Mouse (Mus musculus) myocyte (in vitro differentiated cells): ENCODE results near the gene Elmod2. TPM values are rescaled to one million over a fixed set of nuclear protein-coding genes. Genes with fewer than 3 reads are reported as not detected.

Experiments
- H3K27me3 ChIP-seq: one replicate; pipeline ENCODE4 v1.6.1; 2011; ENCODE audit not compliant: control insufficient read depth, insufficient read depth, insufficient read length
- H3K36me3 ChIP-seq: one replicate; pipeline ENCODE4 v1.6.1; 2011; ENCODE audit not compliant: control insufficient read depth, insufficient read depth
- H3K4me2 ChIP-seq: one replicate; pipeline ENCODE4 v1.6.1; 2011; ENCODE audit warnings: low read depth, control low read depth
- H3K4me3 ChIP-seq: one replicate; pipeline ENCODE4 v1.5.1; 2011; ENCODE audit warnings: mild to moderate bottlenecking, control low read depth, moderate library complexity
- H3K79me2 ChIP-seq: one replicate; pipeline ENCODE4 v1.6.1; 2011; ENCODE audit not compliant: control insufficient read depth, insufficient read depth
- H3ac ChIP-seq: one replicate; pipeline ENCODE4 v1.6.1; 2011; ENCODE audit not compliant: control insufficient read depth, insufficient read length
- CEBPB ChIP-seq: IDR thresholded peaks from 2 replicates; pipeline ENCODE4 v1.6.1; 2011; ENCODE audit warnings: mild to moderate bottlenecking, moderate library complexity; ENCODE audit not compliant: poor library complexity, insufficient read depth, severe bottlenecking
- E2F4 ChIP-seq: IDR thresholded peaks from one replicate; pipeline ENCODE4 v1.6.1; 2011; ENCODE audit warnings: mild to moderate bottlenecking, control low read depth, moderate library complexity; ENCODE audit not compliant: insufficient read depth
- MAX ChIP-seq: IDR thresholded peaks from one replicate; pipeline ENCODE4 v1.6.1; 2011; ENCODE audit warnings: low read depth, mild to moderate bottlenecking, control low read depth
- MYOD1 ChIP-seq, 3 experiments: IDR thresholded peaks; one replicate each; pipeline ENCODE4 v1.6.1; 2011; ENCODE audit warnings: control low read depth in 2 of 3, low read depth in 2 of 3, mild to moderate bottlenecking in 2 of 3, moderate library complexity in 1 of 3; ENCODE audit not compliant: insufficient read length in 2 of 3, control insufficient read depth in 1 of 3
- MYOG ChIP-seq, 3 experiments: IDR thresholded peaks; one replicate each; pipeline ENCODE4 v1.6.1; 2011; ENCODE audit warnings: control low read depth in 2 of 3, low read depth in 2 of 3, mild to moderate bottlenecking in 2 of 3; ENCODE audit not compliant: insufficient read length in 2 of 3, control insufficient read depth in 1 of 3, insufficient read depth in 1 of 3
- POLR2A ChIP-seq: IDR thresholded peaks from one replicate; pipeline ENCODE4 v1.6.1; 2011; ENCODE audit warnings: low read depth, mild to moderate bottlenecking, control low read depth, moderate library complexity; ENCODE audit not compliant: insufficient read length
- POLR2AphosphoS2 ChIP-seq: IDR thresholded peaks from one replicate; pipeline ENCODE4 v1.6.1; 2011; ENCODE audit warnings: low read depth, control low read depth; ENCODE audit not compliant: insufficient read length
- REST ChIP-seq: IDR thresholded peaks from one replicate; pipeline ENCODE4 v1.6.1; 2011; ENCODE audit warnings: mild to moderate bottlenecking, control low read depth, moderate library complexity; ENCODE audit not compliant: insufficient read depth, insufficient read length
- SRF ChIP-seq: IDR thresholded peaks from one replicate; pipeline ENCODE4 v1.6.1; 2011; ENCODE audit warnings: low read depth; ENCODE audit not compliant: control insufficient read depth, insufficient read length
- TCF12 ChIP-seq: IDR thresholded peaks from one replicate; pipeline ENCODE4 v1.6.1; 2011; ENCODE audit warnings: mild to moderate bottlenecking, control low read depth; ENCODE audit not compliant: poor library complexity, insufficient read depth, severe bottlenecking
- TCF3 ChIP-seq: IDR thresholded peaks from one replicate; pipeline ENCODE4 v1.6.1; 2011; ENCODE audit warnings: low read depth, control low read depth; ENCODE audit not compliant: insufficient read length
- USF1 ChIP-seq: IDR thresholded peaks from one replicate; pipeline ENCODE4 v1.6.1; 2011; ENCODE audit warnings: low read depth, mild to moderate bottlenecking, control low read depth, moderate library complexity
- polyA plus RNA-seq: library from polyadenylated mRNA; unstranded; fragments of >200 nt; fragmentation: generic; extraction: Trizol; gene quantifications from one replicate; pipeline ENCODE4 v1.2.1, GENCODE M21; 2012; ENCODE audit warnings: missing spikeins

Elmod2 gene
- polyA plus RNA-seq, 1 experiment = 4.0 TPM

DNA sequence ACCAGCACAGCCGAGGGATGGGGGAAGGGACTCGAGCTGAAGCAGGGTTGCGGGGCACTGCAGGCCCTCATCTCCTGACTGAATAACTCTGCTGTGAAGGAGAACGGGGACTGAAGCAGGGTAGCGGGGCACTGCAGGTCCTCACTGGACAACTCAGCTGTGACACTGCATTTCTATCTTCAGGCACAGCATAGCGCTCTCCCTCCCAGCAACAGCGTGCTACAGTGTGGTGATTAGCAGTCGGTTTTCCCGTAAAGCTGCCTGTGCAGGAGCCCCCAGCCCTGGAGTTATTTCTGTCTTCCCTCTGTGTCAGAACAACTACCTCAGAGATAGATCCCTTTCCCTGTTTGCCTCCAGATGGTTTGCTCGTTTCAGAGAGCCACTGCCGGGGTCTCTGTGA, 57.8 kb downstream of the Elmod2 start:
- Histone ChIP-seq H3K4me2 (no peak overlapping the region), H3K4me3 (no peak overlapping the region)
- TF ChIP-seq CEBPB = no peak
- no peak for TF ChIP-seq TCF3
- TF ChIP-seq MYOG (IDR thresholded peaks at IDR 0.05; ENCODE audit: control insufficient read depth in 1 of 3, insufficient read depth in 1 of 3, insufficient read length in 2 of 3, low read depth in 2 of 3) = no peak
- no peak for TF ChIP-seq USF1

GRCm38 (mm10) chr8:83272464-83272863, 59.8 kb downstream of the Elmod2 start:
- H3ac ChIP-seq = no peak overlapping the region
- TF ChIP-seq MYOG (IDR thresholded peaks at IDR 0.05; ENCODE audit: control insufficient read depth in 1 of 3, insufficient read depth in 1 of 3, insufficient read length in 2 of 3, low read depth in 2 of 3) (no peak), SRF (no peak), CEBPB (no peak), TCF12 (no peak), POLR2A (no peak), USF1 (no peak), MYOD1 (IDR thresholded peaks at IDR 0.05; ENCODE audit: control insufficient read depth in 1 of 3, insufficient read length in 2 of 3, low read depth in 2 of 3) (no peak), E2F4 (no peak), MAX (no peak), POLR2AphosphoS2 (no peak), TCF3 (no peak), REST (no peak)
- H3K4me3 ChIP-seq = no peak overlapping the region

More for the DNA sequence above, 57.8 kb downstream of the Elmod2 start:
- Histone ChIP-seq H3K79me2 (no peaks in the 10 kb centered on the region), H3K27me3 (no peaks in the 10 kb centered on the region), H3ac (no peak overlapping the region), H3K36me3 (no peaks in the 10 kb centered on the region)

DNA sequence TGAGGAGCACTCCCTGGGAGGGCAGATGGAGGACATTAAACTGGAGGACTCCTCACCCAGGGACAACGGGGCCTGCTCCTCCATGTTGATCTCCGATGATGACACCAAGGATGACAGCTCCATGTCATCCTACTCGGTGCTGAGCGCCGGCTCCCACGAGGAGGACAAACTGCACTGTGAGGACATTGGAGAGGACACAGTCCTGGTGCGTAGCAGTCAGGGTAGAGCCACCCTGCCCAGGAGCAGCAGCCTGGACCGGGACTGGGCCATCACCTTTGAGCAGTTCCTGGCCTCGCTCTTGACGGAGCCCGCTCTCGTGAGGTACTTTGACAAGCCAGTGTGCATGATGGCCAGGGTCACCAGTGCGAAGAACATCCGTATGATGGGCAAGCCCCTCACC, 61.1 kb downstream of the Elmod2 start:
- Histone ChIP-seq H3K27me3 (no peaks in the 10 kb centered on the region), H3K36me3 (no peaks in the 10 kb centered on the region), H3K4me2 (no peak overlapping the region), H3K4me3 (no peak overlapping the region), H3ac (no peak overlapping the region), H3K79me2 (no peaks in the 10 kb centered on the region)
- TF ChIP-seq TCF3 = no peak
- TF ChIP-seq MYOD1 (IDR thresholded peaks at IDR 0.05; ENCODE audit: control insufficient read depth in 1 of 3, insufficient read length in 2 of 3, low read depth in 2 of 3) = no peak
- no peak for TF ChIP-seq POLR2A
- TF ChIP-seq CEBPB = no peak
- TF ChIP-seq SRF = no peak
- no peak for TF ChIP-seq REST
- no peak for TF ChIP-seq USF1
- no peak for TF ChIP-seq E2F4
- TF ChIP-seq TCF12 = no peak
- TF ChIP-seq POLR2AphosphoS2 = no peak
- no peak for TF ChIP-seq MAX
- TF ChIP-seq MYOG (IDR thresholded peaks at IDR 0.05; ENCODE audit: control insufficient read depth in 1 of 3, insufficient read depth in 1 of 3, insufficient read length in 2 of 3, low read depth in 2 of 3) = no peak

More at GRCm38 (mm10) chr8:83272464-83272863, 59.8 kb downstream of the Elmod2 start:
- no peaks in the 10 kb centered on the region for H3K27me3 ChIP-seq
- no peaks in the 10 kb centered on the region for H3K79me2 ChIP-seq
- H3K4me2 ChIP-seq = no peak overlapping the region
- H3K36me3 ChIP-seq = no peaks in the 10 kb centered on the region

Other genes with a start within 250 kb of the Elmod2 start
- 0.38 TPM for gene Tbc1d9, start 167.1 kb downstream of the Elmod2 start, polyA plus RNA-seq
- gene Gm10645, start 166.3 kb downstream of the Elmod2 start, polyA plus RNA-seq = 0.10 TPM
- gene Ucp1, start 42.1 kb downstream of the Elmod2 start, polyA plus RNA-seq = not detected
- not detected for gene Mgat4d, start 16.0 kb upstream of the Elmod2 start, polyA plus RNA-seq
- not detected for gene Clgn, start 57.4 kb upstream of the Elmod2 start, polyA plus RNA-seq
- 22.4 TPM for gene Scoc, start 125.9 kb upstream of the Elmod2 start, polyA plus RNA-seq
- not detected for gene Olfr370, start 203.3 kb upstream of the Elmod2 start, polyA plus RNA-seq
- gene Ndufb7, start 234.2 kb upstream of the Elmod2 start, polyA plus RNA-seq = 421 TPM